Mouse (Mus musculus): Measurements from ENCODE around the gene Dnajc3. TPM values are rescaled to one million over a fixed set of nuclear protein-coding genes. Genes with fewer than 3 reads are reported as not detected.

The Dnajc3 gene
- polyA plus RNA-seq, 1 experiment from 2014 or later, result 21.8 TPM

DNA sequence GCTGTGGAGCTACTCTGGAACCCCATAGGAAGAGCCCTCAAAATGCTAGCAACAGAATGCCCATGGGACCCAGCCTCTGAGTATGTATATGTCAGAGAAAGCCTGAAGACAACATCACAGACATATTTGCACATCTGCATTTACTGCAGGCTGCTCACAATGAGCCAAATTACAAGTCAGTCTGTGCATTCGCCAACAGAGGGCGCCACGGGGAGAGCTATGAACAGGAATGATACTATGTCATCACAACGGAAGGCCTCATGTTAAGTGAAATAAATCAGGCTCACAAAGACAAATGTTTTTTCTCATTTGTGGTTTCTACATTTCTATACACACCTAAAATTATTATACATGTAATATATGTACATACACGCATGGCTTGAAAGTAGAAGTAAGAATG is 88.1 kb downstream of the Dnajc3 start:
- H3K4me1 ChIP-seq (replicated peaks), result no peaks in the 10 kb centered on the region
- no peak overlapping the region for H3K27ac ChIP-seq (replicated peaks)
- no peak for ATAC-seq (ENCODE audit: low read depth)
- H3K4me3 ChIP-seq, result no peak overlapping the region
- no peaks in the 10 kb centered on the region for H3K27me3 ChIP-seq
- H3K9ac ChIP-seq, result no peak overlapping the region
- WGBS, result 70% methylated on average over 5 of the region's 5 CpGs
- peaks cover 12% of the 10 kb centered on the region; the same call in 1 of the 2 replicates for H3K36me3 ChIP-seq
- H3K4me2 ChIP-seq, result no peak overlapping the region
- no peaks in the 10 kb centered on the region for H3K9me3 ChIP-seq

DNA sequence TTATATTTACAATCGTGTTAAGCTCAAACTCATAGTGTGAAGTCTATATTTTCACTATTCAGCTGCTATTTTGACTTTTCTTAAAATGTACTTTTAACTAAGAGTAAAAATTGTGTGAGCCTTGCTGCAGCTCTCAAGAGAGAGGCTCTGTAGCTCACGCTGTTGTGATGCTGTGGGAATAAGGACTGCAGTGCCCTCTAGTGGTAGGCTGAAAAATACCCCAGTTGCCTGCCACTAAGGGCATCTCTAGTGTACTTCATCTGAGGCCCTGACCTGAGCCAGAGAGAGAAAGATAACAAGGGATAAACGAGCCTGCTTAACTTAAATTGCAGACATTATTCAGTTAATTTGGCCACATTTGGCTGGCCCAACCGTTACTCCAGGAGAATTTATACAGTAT is 89.4 kb downstream of the Dnajc3 start:
- ATAC-seq (ENCODE audit: low read depth), result no peak
- no peaks in the 10 kb centered on the region for H3K9me3 ChIP-seq
- WGBS, result 39% methylated on average over 4 of the region's 4 CpGs
- no peak overlapping the region for H3K4me3 ChIP-seq
- no peaks in the 10 kb centered on the region for H3K27me3 ChIP-seq
- H3K9ac ChIP-seq, result no peak overlapping the region
- no peak overlapping the region for H3K4me2 ChIP-seq
- peaks cover 23% of the 10 kb centered on the region for H3K36me3 ChIP-seq
- H3K4me1 ChIP-seq (replicated peaks), result no peaks in the 10 kb centered on the region
- H3K27ac ChIP-seq (replicated peaks), result no peak overlapping the region

DNA sequence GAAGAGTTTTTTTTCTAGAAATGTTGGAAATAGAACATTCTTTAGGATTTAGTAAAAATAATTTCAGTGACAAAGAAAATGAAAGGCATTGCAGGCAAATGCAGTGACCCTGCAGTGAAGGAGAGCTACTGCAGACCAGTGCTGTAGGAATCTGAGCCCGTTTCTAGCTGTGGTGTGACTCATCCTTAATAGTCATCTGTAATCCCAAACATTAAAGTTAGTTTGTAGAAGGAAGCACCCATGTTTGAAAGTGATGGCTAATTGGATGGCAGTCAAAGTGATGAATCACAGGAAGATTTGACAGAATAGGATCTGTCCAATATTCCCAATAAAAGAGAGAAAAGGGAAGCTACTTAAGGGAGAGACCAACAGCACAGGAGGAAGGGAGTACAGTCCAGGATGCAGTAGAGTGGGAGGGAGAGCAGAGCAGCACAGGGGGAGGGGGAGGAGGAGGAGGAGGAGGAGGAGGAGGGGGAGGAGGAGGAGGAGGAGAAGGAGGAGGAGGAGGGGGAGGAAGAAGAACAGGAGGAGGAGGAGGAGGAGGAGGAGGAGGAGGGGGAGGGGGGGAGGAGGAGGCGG is 90.0 kb downstream of the Dnajc3 start:
- Histone ChIP-seq H3K27ac (replicated peaks) (no peak overlapping the region), H3K9me3 (no peaks in the 10 kb centered on the region), H3K4me3 (no peak overlapping the region), H3K9ac (no peak overlapping the region), H3K27me3 (no peaks in the 10 kb centered on the region), H3K4me2 (no peak overlapping the region), H3K4me1 (replicated peaks) (no peaks in the 10 kb centered on the region), H3K36me3 (peaks cover 23% of the 10 kb centered on the region)
- WGBS, result 72% methylated on average over 2 of the region's 2 CpGs
- no peak for ATAC-seq (ENCODE audit: low read depth)

Other genes with a start within 250 kb of the Dnajc3 start
- 4.0 and 4.7 TPM in 2 replicates for gene Abcc4, start 231.8 kb upstream of the Dnajc3 start, polyA plus RNA-seq (2015; fragmentation: Nextera tagmentation; extraction: Ambion mirVana)
- 0.38 and 1.1 TPM in 2 replicates for gene Cldn10, start 150.1 kb upstream of the Dnajc3 start, polyA plus RNA-seq (2015; fragmentation: Nextera tagmentation; extraction: Ambion mirVana)
- gene Dzip1, start 12.5 kb upstream of the Dnajc3 start, polyA plus RNA-seq (2015; fragmentation: Nextera tagmentation; extraction: Ambion mirVana), result 53.2 and 57.0 TPM in 2 replicates
- gene Uggt2, start 161.5 kb downstream of the Dnajc3 start, polyA plus RNA-seq (2015; fragmentation: Nextera tagmentation; extraction: Ambion mirVana), result 15.2 and 16.3 TPM in 2 replicates
- gene Hs6st3, start 200.4 kb downstream of the Dnajc3 start, polyA plus RNA-seq (2015; fragmentation: Nextera tagmentation; extraction: Ambion mirVana), result 1.2 and 1.5 TPM in 2 replicates